Mouse (Mus musculus) liver, postnatal 0 days (tissue): ENCODE results near the gene Haus7. TPM values are rescaled to one million over a fixed set of nuclear protein-coding genes. Genes with fewer than 3 reads are reported as not detected.
"Not testable (repeated sequence)": the region's sequence is repeated elsewhere in the genome, so short reads cannot be mapped to it uniquely, and the experiment has no call there.

Source experiments
- ATAC-seq: fragments of 200-750 bp; cut with Nextera tagmentation; 2 replicates; pipeline ENCODE4 v1.8.0; 2017; ENCODE audit warnings: mild to moderate bottlenecking, moderate library complexity
- DNase-seq: peaks from one replicate; pipeline ENCODE4 v3.0.0-alpha.2; 2016
- H3K27ac ChIP-seq: fragments of 300-500 bp; sonication (generic); 2 replicates; pipeline ENCODE4 v1.5.1; 2014; ENCODE audit warnings: antibody characterized with exemption, moderate library complexity, mild to moderate bottlenecking, low read depth
- H3K27me3 ChIP-seq: fragments of 300-500 bp; sonication (generic); 2 replicates; pipeline ENCODE4 v1.6.1; 2014; ENCODE audit warnings: low read length, control low read depth, mixed read lengths; ENCODE audit not compliant: insufficient read depth
- H3K36me3 ChIP-seq: fragments of 300-500 bp; sonication (generic); replicated peaks from 2 replicates; pipeline ENCODE4 v1.6.1; 2014; ENCODE audit warnings: mild to moderate bottlenecking, control low read depth, low read length, moderate library complexity, mixed read lengths; ENCODE audit not compliant: insufficient read depth
- H3K4me1 ChIP-seq: fragments of 300-500 bp; sonication (generic); 2 replicates; pipeline ENCODE4 v1.6.1; 2014; ENCODE audit warnings: antibody characterized with exemption, mild to moderate bottlenecking, control low read depth; ENCODE audit not compliant: insufficient read depth
- H3K4me2 ChIP-seq: fragments of 300-500 bp; sonication (generic); 2 replicates; pipeline ENCODE4 v1.6.1; 2014; ENCODE audit warnings: low read depth, mild to moderate bottlenecking, low read length, moderate library complexity, mixed read lengths
- H3K4me3 ChIP-seq: fragments of 300-500 bp; sonication (generic); 2 replicates; pipeline ENCODE4 v1.5.1; 2014; ENCODE audit warnings: low read depth, low read length
- H3K9ac ChIP-seq: fragments of 300-500 bp; sonication (generic); replicated peaks from 2 replicates; pipeline ENCODE4 v1.6.1; 2014; ENCODE audit warnings: mild to moderate bottlenecking, moderate library complexity
- H3K9me3 ChIP-seq: fragments of 300-500 bp; sonication (generic); 2 replicates; pipeline ENCODE4 v1.6.1; 2016; ENCODE audit warnings: mild to moderate bottlenecking, control low read depth, low read length, mixed read lengths
- CTCF ChIP-seq: sonication (generic); IDR thresholded peaks from 2 replicates; pipeline ENCODE4 v1.5.1; 2016; ENCODE audit warnings: antibody characterized with exemption, low read depth
- EP300 ChIP-seq: IDR thresholded peaks from 2 replicates; pipeline ENCODE4 v1.6.1; 2016; ENCODE audit warnings: antibody characterized with exemption, low read depth, mild to moderate bottlenecking
- WGBS: fragments of 180-500 bp; shearing (Covaris S2); extraction: QIAGEN DNeasy Blood & Tissue Kit; methylation state at CpG from one replicate; pipeline ENCODE4 v1.1.7; 2014; ENCODE audit not compliant: insufficient replicate concordance; 5-methylcytosine and 5-hydroxymethylcytosine counted together
- polyA plus RNA-seq: library from polyadenylated mRNA; unstranded; fragments of >200 nt; fragmentation: Nextera tagmentation; extraction: Ambion mirVana; gene quantifications from 2 replicates; pipeline ENCODE4 v1.2.1, GENCODE M21; 2015

Gene Haus7
- polyA plus RNA-seq, result 22.1 and 25.3 TPM in 2 replicates

- Histone ChIP-seq H3K36me3 (no peaks in the 10 kb centered on the region), H3K4me2 (peak within 1 kb of the TSS; percentile 78), H3K4me3 (peak within 1 kb of the TSS; percentile 61), H3K4me1 (no peaks in the 10 kb centered on the region), H3K9me3 (no peaks in the 10 kb centered on the region), H3K9ac (peak within 1 kb of the TSS; percentile 65), H3K27ac (no peak within 1 kb of the TSS), H3K27me3 (no peaks in the 10 kb centered on the region)
- peak; percentile 90 for DNase-seq
- peak; percentile 100 for ATAC-seq
- TF ChIP-seq EP300, result no peak
- TF ChIP-seq CTCF, result peak; percentile 69
- 23% methylated on average over 26 of the region's 26 CpGs for WGBS
These were observed at the start of gene Haus7 for GRCm38 (mm10) chrX:73458877-73459392. Gene Haus7 (minus strand): TSS chrX:73459044.

GRCm38 (mm10) chrX:73506577-73506976 is 47.7 kb upstream of the Haus7 start:
- no peak overlapping the region for H3K27ac ChIP-seq
- TF ChIP-seq EP300 (no peak), CTCF (no peak)
- H3K36me3 ChIP-seq, result no peaks in the 10 kb centered on the region
- no peak overlapping the region for H3K4me2 ChIP-seq
- ATAC-seq (no peak), DNase-seq (no peak)
- no peak overlapping the region for H3K9ac ChIP-seq
- peaks cover 36% of the 10 kb centered on the region for H3K27me3 ChIP-seq
- H3K4me1 ChIP-seq, result no peaks in the 10 kb centered on the region
- H3K4me3 ChIP-seq, result no peak overlapping the region
- no peaks in the 10 kb centered on the region for H3K9me3 ChIP-seq
- WGBS, result 74% methylated on average over 4 of the region's 4 CpGs

DNA sequence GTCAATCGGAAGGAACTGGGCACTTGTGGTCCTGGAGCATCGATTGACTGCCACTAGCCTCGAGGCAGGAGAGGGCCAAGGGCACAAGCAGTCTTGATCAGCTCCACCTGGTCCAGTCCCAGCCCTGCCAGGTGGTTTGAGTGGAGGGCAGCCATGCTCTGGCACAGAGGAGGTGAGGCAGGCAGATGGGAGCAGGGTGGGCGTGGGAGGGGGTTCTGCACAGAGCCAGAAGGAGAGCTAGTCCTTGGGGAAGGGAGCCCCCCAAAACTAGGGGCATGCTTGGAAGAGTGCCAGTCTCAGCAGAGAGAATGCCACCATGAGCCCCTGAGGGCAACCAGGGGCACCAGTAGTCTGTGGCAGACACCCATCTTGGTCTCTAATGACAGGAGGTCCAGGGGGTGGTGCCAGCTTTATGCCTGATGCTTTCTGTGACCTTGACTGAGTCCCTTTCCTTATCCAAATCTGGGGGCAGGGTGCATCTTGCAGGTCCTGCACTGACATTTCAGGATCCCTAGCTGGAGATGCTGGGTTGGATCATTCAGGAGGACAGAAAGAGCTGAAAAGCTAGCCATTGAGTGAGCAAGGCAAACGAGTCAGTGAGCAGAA is 46.4 kb upstream of the Haus7 start:
- Histone ChIP-seq H3K27ac (no peak overlapping the region), H3K9ac (no peak overlapping the region), H3K4me1 (no peaks in the 10 kb centered on the region), H3K9me3 (no peaks in the 10 kb centered on the region), H3K36me3 (no peaks in the 10 kb centered on the region), H3K4me3 (no peak overlapping the region), H3K27me3 (peaks cover 37% of the 10 kb centered on the region), H3K4me2 (no peak overlapping the region)
- ATAC-seq (no peak), DNase-seq (no peak)
- WGBS, result 66% methylated on average over 5 of the region's 5 CpGs
- no peak for TF ChIP-seq CTCF
- no peak for TF ChIP-seq EP300

DNA sequence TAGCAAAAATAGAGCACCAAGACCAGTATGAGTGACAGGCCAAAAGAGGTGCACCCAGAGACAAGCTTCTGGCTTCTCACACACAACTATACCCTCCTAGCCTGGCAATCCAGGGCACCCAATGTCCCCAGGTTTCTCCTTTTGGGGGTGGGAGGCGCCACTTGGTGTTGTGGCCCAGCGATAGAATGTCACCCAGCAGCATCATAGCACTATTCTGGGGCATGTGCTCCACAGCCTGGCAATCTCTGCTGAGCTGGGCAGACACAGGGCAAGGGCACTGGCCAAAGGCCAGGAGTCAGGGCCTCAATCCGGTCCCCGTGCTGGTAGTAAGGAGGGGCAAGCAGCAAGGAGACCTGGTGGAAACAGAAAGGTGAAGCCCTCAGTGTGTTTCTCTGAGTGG is 37.9 kb upstream of the Haus7 start:
- Histone ChIP-seq H3K9ac (no peak overlapping the region), H3K4me3 (no peak overlapping the region), H3K27me3 (peaks cover 4% of the 10 kb centered on the region; the same call in 1 of the 2 replicates), H3K4me2 (no peak overlapping the region), H3K9me3 (no peaks in the 10 kb centered on the region), H3K4me1 (no peaks in the 10 kb centered on the region), H3K27ac (no peak overlapping the region), H3K36me3 (no peaks in the 10 kb centered on the region)
- no peak for DNase-seq
- no peak for ATAC-seq
- 83% methylated on average over 4 of the region's 4 CpGs for WGBS
- no peak for TF ChIP-seq CTCF
- no peak for TF ChIP-seq EP300

DNA sequence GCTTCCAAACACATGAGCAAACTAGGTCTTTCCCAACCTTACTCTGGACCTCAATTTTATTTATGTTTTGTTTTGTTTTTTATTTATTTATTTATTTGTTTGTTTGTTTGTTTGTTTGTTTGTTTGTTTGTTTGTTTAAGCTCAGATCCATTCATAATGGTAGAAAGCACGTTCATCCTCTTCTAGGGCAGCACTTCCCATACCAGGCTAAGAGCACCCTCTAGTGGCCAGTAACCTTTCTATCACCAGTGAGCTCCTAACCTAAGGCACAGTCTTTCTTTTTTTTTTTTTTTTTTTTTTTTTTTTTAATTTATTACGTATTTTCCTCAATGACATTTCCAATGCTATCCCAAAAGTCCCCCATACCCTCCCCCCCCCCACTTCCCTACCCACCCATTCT is 34.7 kb upstream of the Haus7 start:
- H3K27ac ChIP-seq, H3K4me3 ChIP-seq, H3K9me3 ChIP-seq, H3K9ac ChIP-seq, H3K27me3 ChIP-seq, H3K36me3 ChIP-seq, H3K4me2 ChIP-seq, H3K4me1 ChIP-seq: not testable (repeated sequence)
- peak; percentile 41 for DNase-seq
- 8% methylated on average over 1 of the region's 2 CpGs for WGBS
- TF ChIP-seq CTCF, result peak; percentile 72
- ATAC-seq, result peak; percentile 68; the same call in 1 of the 2 replicates

GRCm38 (mm10) chrX:73490804-73491203 is 32.0 kb upstream of the Haus7 start:
- no peak overlapping the region for H3K4me2 ChIP-seq
- ATAC-seq (peak; percentile 19; the same call in 1 of the 2 replicates), DNase-seq (no peak)

More at GRCm38 (mm10) chrX:73490804-73491203, 32.0 kb upstream of the Haus7 start:
- H3K27me3 ChIP-seq, result 0 out of 2 replicates have a peak, but pooled peaks cover 4% of the 10 kb centered on the region
- H3K9me3 ChIP-seq, result no peaks in the 10 kb centered on the region
- H3K36me3 ChIP-seq, result no peaks in the 10 kb centered on the region
- no peak overlapping the region for H3K9ac ChIP-seq
- H3K4me3 ChIP-seq, result no peak overlapping the region
- WGBS, result 77% methylated on average over 3 of the region's 3 CpGs
- H3K27ac ChIP-seq, result no peak overlapping the region
- no peaks in the 10 kb centered on the region for H3K4me1 ChIP-seq
- TF ChIP-seq EP300 (no peak), CTCF (peak; percentile 42)
